Mouse (Mus musculus) lung, adult 2 months (tissue): ENCODE data around the gene Txnrd3. TPM values are rescaled to one million over a fixed set of nuclear protein-coding genes. Genes with fewer than 3 reads are reported as not detected.

Source experiments
- DNase-seq: peaks from one replicate; pipeline ENCODE4 v3.0.0; 2022
- H3K4me1 ChIP-seq: fragments of 200-500 bp; 2 replicates; pipeline ENCODE4 v1.6.1; 2011; ENCODE audit warnings: low read length; ENCODE audit not compliant: control insufficient read depth, insufficient read depth
- H3K4me3 ChIP-seq: fragments of 200-500 bp; replicated peaks from 2 replicates; pipeline ENCODE3; 2011; ENCODE audit warnings: low read depth, mild to moderate bottlenecking, control low read depth, low read length; ENCODE audit errors: extremely low read depth
- CTCF ChIP-seq: fragments of 200-500 bp; IDR thresholded peaks from 2 replicates; pipeline ENCODE4 v1.5.1; 2011; ENCODE audit warnings: mild to moderate bottlenecking, low read length, control low read depth; ENCODE audit not compliant: insufficient read depth
- POLR2A ChIP-seq: fragments of 200-500 bp; IDR thresholded peaks from 2 replicates; pipeline ENCODE4 v1.6.1; 2011; ENCODE audit warnings: low read depth, mild to moderate bottlenecking, control low read depth, low read length, borderline replicate concordance; ENCODE audit errors: extremely low read depth
- WGBS: fragments of 180-500 bp; shearing (Covaris S2); methylation state at CpG from one replicate; pipeline ENCODE4 v1.1.7; 2018; 5-methylcytosine and 5-hydroxymethylcytosine counted together
- polyA plus RNA-seq: library from polyadenylated mRNA; depleted of rRNA; stranded (reverse); fragments of >200 nt; gene quantifications from 2 replicates; pipeline ENCODE4 v1.2.3, GENCODE M21; 2012; rRNA removed

Txnrd3 gene
- polyA plus RNA-seq, 1 experiment: 13.8 TPM

GRCm38 (mm10) chr6:89707240-89707639 lies 63.5 kb downstream of the Txnrd3 start, which contains the start of gene Vmn1r40:
Vmn1r40 (plus strand) TSS chr6:89707540.
- H3K4me1 ChIP-seq: no peaks in the 10 kb centered on the region
- 73% methylated on average over 4 of the region's 4 CpGs for WGBS
- no peak for DNase-seq
- H3K4me3 ChIP-seq: no peak within 1 kb of the TSS
- no peak for TF ChIP-seq POLR2A
- TF ChIP-seq CTCF: no peak

- TF ChIP-seq POLR2A: no peak
- TF ChIP-seq CTCF: no peak
- no peak for DNase-seq
These were observed 74.3 kb downstream of the Txnrd3 start for GRCm38 (mm10) chr6:89718051-89718450.

More at GRCm38 (mm10) chr6:89718051-89718450, 74.3 kb downstream of the Txnrd3 start:
- H3K4me3 ChIP-seq: no peak overlapping the region
- no peaks in the 10 kb centered on the region for H3K4me1 ChIP-seq

Other genes with a start within 250 kb of the Txnrd3 start
- gene Chchd6, start 48.3 kb upstream of the Txnrd3 start, polyA plus RNA-seq: 55.4 and 60.1 TPM in 2 replicates
- gene Vmn1r40, start 63.6 kb downstream of the Txnrd3 start, polyA plus RNA-seq: not detected in 2 replicates
- gene Vmn1r41, start 96.8 kb downstream of the Txnrd3 start, polyA plus RNA-seq: not detected in 2 replicates
- gene Vmn1r42, start 232.4 kb downstream of the Txnrd3 start, polyA plus RNA-seq: not detected in 2 replicates
- gene Vmn1r43, start 232.4 kb downstream of the Txnrd3 start, polyA plus RNA-seq: not detected in 2 replicates
- gene Vmn1r44, start 239.7 kb downstream of the Txnrd3 start, polyA plus RNA-seq: not detected in 2 replicates